Mouse (Mus musculus) cerebellum, postnatal 10 days (tissue): Measurements from ENCODE around the gene Rapgef5.

Experiments used
- DNase-seq, 2 experiments: peaks; one replicate each; pipeline ENCODE4 v3.0.0; 2021; ENCODE audit warnings: mixed read lengths in 2 of 2

Rapgef5 gene

DNA sequence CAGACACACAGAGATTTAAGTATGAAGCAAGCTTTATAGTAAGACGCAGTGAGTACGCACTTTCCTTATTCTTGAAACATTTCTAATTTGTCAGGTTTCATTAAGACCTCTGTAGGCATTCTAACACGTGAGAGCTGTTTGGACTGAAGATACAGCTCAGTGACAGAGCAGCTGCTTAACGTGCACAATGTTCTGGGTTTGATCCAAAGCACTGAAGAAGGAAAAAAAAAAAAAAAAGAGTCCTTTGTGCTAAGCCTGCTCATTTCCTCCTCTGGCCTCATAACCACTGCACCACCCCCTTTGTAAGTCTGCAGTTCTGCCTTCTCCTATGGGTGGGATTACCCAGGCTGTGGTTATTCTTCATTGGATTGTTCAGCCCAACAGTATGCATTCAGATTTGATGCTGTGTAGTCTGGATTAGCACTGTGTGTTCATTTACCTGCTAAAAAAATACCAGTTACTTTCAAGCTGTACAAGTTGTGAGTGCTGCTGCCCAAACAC, 103.3 kb downstream of the Rapgef5 start:
- no peak for DNase-seq

DNA sequence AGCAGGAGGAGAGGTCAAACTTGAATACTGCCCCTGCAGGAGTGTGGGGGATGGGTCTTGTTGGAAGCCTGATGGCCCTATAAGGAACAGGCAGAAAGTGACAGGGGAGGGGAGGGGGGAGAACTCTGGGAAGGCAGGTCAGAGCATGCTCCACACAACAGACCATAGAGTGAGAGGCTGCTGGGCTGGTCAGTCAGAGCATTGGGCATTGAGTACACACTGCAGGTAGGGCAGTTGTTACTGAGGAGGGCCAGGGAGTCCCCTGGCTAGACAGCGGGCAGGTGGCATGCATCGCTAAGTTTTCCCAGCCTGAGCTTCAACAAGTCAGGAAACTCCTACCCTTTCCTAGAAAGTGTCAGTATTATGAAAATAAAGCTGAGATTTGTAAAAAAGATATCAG, 106.7 kb downstream of the Rapgef5 start:
- no peak for DNase-seq

GRCm38 (mm10) chr12:117627311-117627710, 111.0 kb downstream of the Rapgef5 start:
- peak; percentile 6 to 32 for DNase-seq

- DNase-seq, result no peak
Observed at GRCm38 (mm10) chr12:117628321-117629093, 112.2 kb downstream of the Rapgef5 start.

DNA sequence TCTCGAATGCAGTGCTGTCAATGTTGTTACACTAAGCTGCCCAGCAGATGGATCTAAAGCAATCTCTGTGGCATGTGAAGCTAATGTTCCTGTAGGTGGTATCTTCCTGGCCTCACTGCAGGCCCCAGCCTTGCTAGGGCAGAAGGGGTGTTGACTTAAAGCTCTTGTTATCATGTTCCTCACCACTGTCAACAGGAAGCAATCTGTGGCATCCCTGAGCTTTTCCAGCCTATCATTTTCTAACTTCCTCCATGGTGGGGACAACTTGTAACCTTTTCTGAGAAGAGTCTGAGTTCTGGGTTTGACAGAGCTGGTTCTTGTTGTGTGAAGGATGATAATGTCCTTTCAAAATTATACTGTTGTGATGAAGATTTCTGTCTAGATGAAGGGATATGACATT, 115.9 kb downstream of the Rapgef5 start:
- DNase-seq, result no peak

DNA sequence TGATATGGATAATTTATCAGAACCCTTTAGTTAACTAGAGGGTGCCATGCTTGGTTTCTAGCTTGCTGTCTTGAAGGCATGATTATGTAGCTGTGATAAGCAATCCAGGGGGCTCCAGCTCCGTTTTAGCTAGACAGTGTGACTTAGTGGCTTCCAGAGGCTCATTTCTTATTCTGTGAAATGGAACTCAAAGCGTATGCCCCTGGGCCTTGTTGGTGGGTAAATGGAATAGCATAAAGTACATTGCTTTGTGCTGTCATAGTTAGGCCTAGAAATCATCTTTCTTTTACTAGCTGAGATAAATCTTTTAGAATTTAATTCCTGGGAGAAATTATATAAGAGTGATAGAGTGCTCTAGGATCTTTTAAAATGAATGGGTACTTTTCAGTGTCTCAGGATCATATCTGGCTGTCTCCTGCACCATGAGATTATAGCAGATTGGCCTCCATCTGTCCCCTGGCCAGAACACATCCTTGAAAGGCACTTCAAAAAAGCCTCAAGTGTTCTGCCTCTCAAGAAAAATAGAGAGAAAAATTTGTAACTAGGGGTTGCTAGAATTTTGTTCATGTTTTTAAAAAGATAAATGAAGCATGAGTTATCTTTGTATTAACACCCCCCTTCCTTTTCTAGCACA, 120.0 kb downstream of the Rapgef5 start:
- no peak for DNase-seq

DNA sequence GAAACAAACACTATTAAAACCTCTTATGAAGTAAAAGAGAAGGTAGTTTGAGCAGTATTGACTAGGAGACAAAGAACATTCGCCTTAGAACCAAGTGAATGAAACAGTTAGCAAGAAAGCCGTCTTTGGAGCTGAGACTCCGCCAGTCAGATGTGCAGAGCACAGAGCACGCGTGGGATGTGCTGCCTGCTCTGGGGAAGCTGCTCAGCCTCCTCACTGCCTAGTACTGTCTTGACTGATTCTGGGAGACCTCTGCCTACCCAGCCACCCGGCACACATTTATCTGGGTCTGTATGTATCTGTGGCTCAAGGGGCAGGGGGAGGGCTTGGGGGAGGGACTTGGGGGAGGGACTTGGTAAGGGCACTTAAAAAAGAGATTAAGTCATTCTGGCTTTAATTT, 120.7 kb downstream of the Rapgef5 start:
- DNase-seq, result no peak

GRCm38 (mm10) chr12:117638833-117639232, 122.6 kb downstream of the Rapgef5 start:
- no peak for DNase-seq

- DNase-seq, result no peak
Observed at GRCm38 (mm10) chr12:117639356-117640121, 123.3 kb downstream of the Rapgef5 start.

DNA sequence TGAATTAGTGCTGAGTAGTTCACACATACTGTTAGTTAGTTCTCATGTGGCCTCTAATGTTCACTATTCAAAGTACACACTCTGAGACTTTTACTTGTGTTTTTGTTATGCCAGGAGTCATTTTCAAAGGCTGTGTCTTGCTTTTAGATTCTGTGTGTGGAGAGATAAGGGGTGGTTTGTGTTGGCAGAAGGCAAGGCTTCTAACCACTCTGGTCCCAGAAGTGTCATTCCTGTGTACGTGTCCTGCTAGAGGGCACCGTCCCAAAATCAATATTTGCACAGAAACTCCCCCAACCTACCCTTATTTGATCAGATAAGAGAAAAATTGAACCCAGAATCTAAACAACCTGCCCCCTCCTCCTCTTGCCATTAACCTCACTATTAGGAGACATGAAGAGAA, 126.2 kb downstream of the Rapgef5 start:
- no peak for DNase-seq

DNA sequence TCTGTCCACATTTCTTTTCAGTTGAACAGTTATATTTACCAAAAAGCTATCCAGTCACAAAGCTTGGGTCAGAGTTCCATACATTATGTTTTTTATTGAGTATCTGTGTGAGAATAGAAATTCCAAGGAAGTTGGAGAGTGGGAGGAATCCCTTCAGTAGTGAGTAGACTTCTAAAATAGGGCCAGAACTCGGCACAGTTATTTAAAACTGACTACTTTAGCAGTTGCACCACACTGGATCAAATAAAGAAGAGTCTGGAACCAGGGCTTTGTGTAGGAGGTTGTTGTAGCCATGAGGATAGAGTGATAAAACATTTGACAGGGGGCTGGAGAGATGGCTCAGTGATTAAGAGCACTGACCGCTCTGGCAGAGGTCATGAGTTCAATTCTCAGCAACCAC, 129.5 kb downstream of the Rapgef5 start:
- DNase-seq, result no peak

GRCm38 (mm10) chr12:117653920-117654472, 137.7 kb downstream of the Rapgef5 start:
- no peak for DNase-seq

DNA sequence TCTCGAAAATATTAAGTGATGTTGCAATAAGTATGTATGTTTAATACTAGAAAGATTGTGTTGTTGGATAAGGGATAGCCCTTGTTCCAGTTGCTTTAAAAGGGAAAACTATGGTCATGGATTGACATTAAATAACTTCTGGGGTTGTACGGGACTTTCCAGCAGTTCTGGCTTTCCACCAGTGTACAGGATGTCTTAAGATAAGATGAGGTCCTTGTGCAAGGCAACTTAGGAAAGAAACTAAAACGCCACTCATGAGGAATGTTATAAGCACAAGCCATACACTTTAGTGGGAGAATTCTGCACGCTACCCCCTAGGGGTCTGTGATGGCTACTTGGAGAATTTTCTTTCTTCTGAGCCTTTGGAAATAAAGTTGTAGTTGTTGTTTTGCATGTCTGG, 140.7 kb downstream of the Rapgef5 start:
- DNase-seq, result no peak

GRCm38 (mm10) chr12:117657766-117658165, 141.5 kb downstream of the Rapgef5 start:
- DNase-seq, result no peak

GRCm38 (mm10) chr12:117658821-117659220, 142.5 kb downstream of the Rapgef5 start:
- DNase-seq, result no peak

- no peak for DNase-seq
Observed at GRCm38 (mm10) chr12:117660361-117660760, 144.1 kb downstream of the Rapgef5 start.

DNA sequence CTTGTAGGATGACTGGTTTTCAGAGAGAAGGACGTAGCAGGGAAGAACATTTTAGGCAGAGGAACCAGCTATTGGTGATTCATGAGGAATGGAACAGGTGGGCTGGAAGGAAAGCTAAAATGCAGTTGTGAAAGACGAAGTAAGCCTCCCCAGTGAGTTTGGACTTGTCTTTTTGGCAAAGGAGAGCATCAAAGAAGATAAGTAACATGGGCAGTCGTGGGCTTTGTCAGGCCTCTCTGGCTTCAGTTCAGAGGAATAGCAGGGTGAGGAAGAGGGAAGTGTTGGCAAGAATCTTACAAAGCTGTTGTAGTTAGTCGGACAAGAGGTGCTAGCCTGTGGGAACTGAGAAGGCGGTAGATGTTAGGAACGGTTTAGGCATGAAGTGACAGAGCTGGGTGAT, 145.6 kb downstream of the Rapgef5 start:
- DNase-seq, result no peak

DNA sequence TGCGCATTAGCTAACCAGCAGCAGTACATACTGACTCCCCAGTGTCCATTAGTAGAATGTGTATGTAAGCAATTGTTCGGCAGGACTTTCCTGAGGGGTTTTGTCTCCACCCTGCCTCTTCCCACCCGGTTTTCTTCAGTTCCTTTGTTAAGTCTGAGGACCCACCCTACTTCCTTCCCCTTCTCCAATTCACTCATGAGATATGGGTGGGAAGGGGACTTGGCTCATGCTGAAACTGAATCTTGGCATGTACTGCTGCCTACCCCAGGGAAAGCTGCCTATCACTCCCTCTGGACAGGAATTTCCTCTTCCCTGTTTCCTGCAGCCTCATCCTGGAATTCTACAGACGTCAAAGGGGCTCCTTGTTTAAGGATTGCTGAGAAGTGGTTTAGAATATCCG, 147.4 kb downstream of the Rapgef5 start:
- DNase-seq, result no peak

- no peak for DNase-seq
Observed at GRCm38 (mm10) chr12:117664644-117665043, 148.4 kb downstream of the Rapgef5 start.

- no peak for DNase-seq
Observed at GRCm38 (mm10) chr12:117666391-117666790, 150.1 kb downstream of the Rapgef5 start.

- DNase-seq, result no peak
Observed at GRCm38 (mm10) chr12:117669610-117670400, 153.5 kb downstream of the Rapgef5 start.

DNA sequence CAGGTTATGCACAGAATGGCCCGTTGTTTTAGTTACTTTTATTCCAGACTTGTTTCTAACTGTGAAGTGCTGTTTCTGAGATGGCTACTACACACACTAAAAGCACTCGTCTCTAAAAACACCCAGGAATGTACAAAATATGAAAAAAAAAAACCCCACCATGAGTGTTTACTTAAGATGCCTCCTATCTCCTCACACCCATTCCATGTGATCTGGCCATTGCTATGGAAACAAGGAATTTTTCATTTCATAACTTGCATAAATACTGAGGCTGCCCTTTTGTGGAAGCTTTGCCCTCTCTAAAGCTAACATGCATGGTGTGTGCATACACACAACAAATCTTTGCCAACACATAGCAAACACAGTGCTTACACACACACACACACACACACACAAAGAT, 156.9 kb downstream of the Rapgef5 start:
- DNase-seq, result no peak
